Comparison of ENCODE assay signal across 21 mouse cellular contexts in genomic region chr16:93081533-93081932, GRCm38 (mm10).
"Had no signal": no experiment of that assay in that cellular context is flagged by ENCODE, and none has a peak within 500 bp of the region (broad histone marks: within the 10 kb centered on the region; RNA-seq: fewer than 3 reads in every experiment).

No protein-coding gene starts in this region.

- H3K4me3 ChIP-seq: liver, embryonic 15.5 days; lung, embryonic 15.5 days; megakaryocyte, embryonic 14.5 days; midbrain, embryonic 13.5 days; midbrain, embryonic 15.5 days; neural tube, embryonic 12.5 days; stomach, embryonic 15.5 days had no signal

- H3K27me3 ChIP-seq: lung, embryonic 15.5 days; midbrain, embryonic 13.5 days; midbrain, embryonic 15.5 days; neural tube, embryonic 12.5 days; stomach, embryonic 15.5 days had no signal

- H3K27ac ChIP-seq: liver, embryonic 15.5 days; lung, embryonic 15.5 days; macrophage; midbrain, embryonic 13.5 days; midbrain, embryonic 15.5 days; neural tube, embryonic 12.5 days; stomach, embryonic 15.5 days; stomach, postnatal 0 days had no signal

- H3K9ac ChIP-seq: liver, embryonic 15.5 days; liver, postnatal 0 days; lung, embryonic 15.5 days; midbrain, embryonic 13.5 days; midbrain, embryonic 15.5 days; neural tube, embryonic 12.5 days; stomach, embryonic 15.5 days had no signal

- H3K4me2 ChIP-seq: liver, embryonic 15.5 days; lung, embryonic 15.5 days; midbrain, embryonic 11.5 days; midbrain, embryonic 13.5 days; midbrain, embryonic 15.5 days; neural tube, embryonic 12.5 days; stomach, embryonic 15.5 days had no signal

- H3K36me3 ChIP-seq: liver, embryonic 15.5 days; lung, embryonic 15.5 days; midbrain, embryonic 13.5 days; midbrain, embryonic 15.5 days; neural tube, embryonic 12.5 days; stomach, embryonic 15.5 days had no signal

- H3K9me3 ChIP-seq: liver, embryonic 15.5 days; lung, embryonic 15.5 days; midbrain, embryonic 13.5 days; midbrain, embryonic 15.5 days; neural tube, embryonic 12.5 days; stomach, embryonic 15.5 days had no signal

- ATAC-seq: liver, postnatal 0 days; lung, postnatal 0 days; midbrain, embryonic 13.5 days; midbrain, embryonic 15.5 days had no signal

- H3K4me1 ChIP-seq: liver, embryonic 15.5 days had no signal

- DNase-seq: liver, postnatal 0 days; lung, adult 2 months; lung, postnatal 14 days; lung, postnatal 36 days; right cerebral cortex, postnatal 14 days; right cerebral cortex, postnatal 4 days; spleen, adult 18-20 months; thymus, adult 2 months; thymus, postnatal 14 days; thymus, postnatal 36 days had no signal
